Mouse (Mus musculus) bone marrow macrophage, adult 2 months (primary cell): ENCODE measurements around the gene Atg7.

Experiments
- CTCF ChIP-seq: IDR thresholded peaks from 2 replicates; pipeline ENCODE4 v1.5.1; 2012; ENCODE audit warnings: low read depth, mild to moderate bottlenecking, low read length, moderate library complexity
- POLR2A ChIP-seq: IDR thresholded peaks from 2 replicates; pipeline ENCODE4 v1.6.1; 2012; ENCODE audit warnings: mild to moderate bottlenecking, low read depth, low read length, borderline replicate concordance

DNA sequence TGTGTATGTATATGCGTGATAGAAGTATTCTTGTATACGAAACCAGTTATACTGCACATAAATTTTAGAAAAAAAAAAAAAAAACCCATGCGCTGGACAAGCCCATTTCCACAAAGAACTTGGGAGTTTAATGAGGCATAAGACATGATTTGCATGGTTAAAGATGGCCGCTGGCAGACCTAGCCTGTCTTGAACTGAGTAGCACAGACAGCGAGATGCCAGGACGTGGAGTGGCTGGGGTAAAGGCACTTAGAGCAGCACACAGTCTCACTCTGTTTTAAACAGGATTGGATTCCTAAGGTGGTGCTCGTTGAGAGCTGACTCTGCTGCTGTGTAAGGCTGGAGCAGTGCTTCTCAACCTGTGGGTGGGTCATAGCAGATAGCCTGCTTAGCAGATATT, 192.4 kb downstream of the Atg7 start:
- TF ChIP-seq CTCF (no peak), POLR2A (no peak)
